ENCODE assay signal across 35 mouse cellular contexts in genomic region chr13:49846751-49847150, GRCm38 (mm10). TPM values are rescaled to one million over a fixed set of nuclear protein-coding genes. Genes with fewer than 3 reads are reported as not detected.
DNase-seq lines count a peak whose midpoint lies in the region; ATAC-seq and TF ChIP-seq lines count a peak whose summit lies in the region.
"Had no signal": no experiment of that assay in that cellular context is flagged by ENCODE, and none has a peak within 500 bp of the region (broad histone marks: within the 10 kb centered on the region; RNA-seq: fewer than 3 reads in every experiment).

No protein-coding gene starts in this region.

- no peaks in the 10 kb centered on the region for H3K36me3 ChIP-seq in heart, embryonic 13.5 days
- H3K36me3 ChIP-seq in G1E (replicated peaks), result no peaks in the 10 kb centered on the region
- H3K36me3 ChIP-seq: hindbrain, embryonic 10.5 days; midbrain, embryonic 15.5 days; neural tube, embryonic 15.5 days; stomach, embryonic 15.5 days had no signal

- peaks cover 15% of the 10 kb centered on the region for H3K4me1 ChIP-seq in heart, embryonic 13.5 days
- no peaks in the 10 kb centered on the region for H3K4me1 ChIP-seq in G1E (ENCODE audit: insufficient read depth, low read depth, low read length)
- H3K4me1 ChIP-seq: hindbrain, embryonic 10.5 days; midbrain, embryonic 15.5 days; neural tube, embryonic 15.5 days; stomach, embryonic 15.5 days had no signal

- no peak for TF ChIP-seq CTCF in G1E (IDR thresholded peaks at IDR 0.05; ENCODE audit: low read depth, low read length)

- no peak overlapping the region for H3K4me3 ChIP-seq in heart, embryonic 13.5 days
- H3K4me3 ChIP-seq in G1E (ENCODE audit: low read depth, low read length), result no peak overlapping the region
- H3K4me3 ChIP-seq: erythroblast, embryonic 14.5 days; gastrocnemius, adult 2 months; hindbrain, embryonic 10.5 days; midbrain, embryonic 15.5 days; neural tube, embryonic 15.5 days; stomach, embryonic 15.5 days had no signal

- no peak for DNase-seq in heart, postnatal 36 days
- peak; percentile 28 for DNase-seq in 416B (ENCODE audit: low read depth)
- no peak for DNase-seq in G1E (ENCODE audit: low spot score)
- DNase-seq in left cerebral cortex, postnatal 4 days, result no peak
- DNase-seq: adrenal gland, postnatal 36 days; cerebellum, adult 18-20 months; cerebellum, postnatal 10 days; gastrocnemius, adult 2 months; gastrocnemius, postnatal 36 days; kidney, adult 9 months; kidney, postnatal 14 days; layer of hippocampus, adult 9-11 months; liver; lung, adult 2 months; lung, postnatal 10 days; right cerebral cortex, postnatal 25 days had no signal

- H3K27ac ChIP-seq in heart, embryonic 13.5 days (replicated peaks), result no peak overlapping the region; the same call in 1 of the 2 replicates
- H3K27ac ChIP-seq: gastrocnemius, adult 2 months; hindbrain, embryonic 10.5 days; liver, embryonic 14.5 days; macrophage; midbrain, embryonic 15.5 days; neural tube, embryonic 15.5 days; stomach, embryonic 15.5 days had no signal

- intact Hi-C loops in heart, postnatal 36 days (cut with DNase I), result no loop called here
- intact Hi-C loops in left cerebral cortex, postnatal 4 days (cut with DNase I), result no loop called here

- peak; percentile 62; the same call in 1 of the 2 replicates for ATAC-seq in heart, embryonic 13.5 days (ENCODE audit: extremely low read depth, insufficient number of reproducible peaks, low FRiP score, low TSS enrichment)
- peak; percentile 22; the same call in 1 of the 2 replicates for ATAC-seq in G1E (ENCODE audit: extremely low read depth, insufficient number of reproducible peaks, low FRiP score, poor library complexity, severe bottlenecking)
- ATAC-seq in hematopoietic stem cell, adult 5-6 weeks (replicated peaks in 1 of 2; ENCODE audit: insufficient read depth in 1 of 2, low FRiP score in 2 of 2, low TSS enrichment in 1 of 2, low read depth in 1 of 2, poor library complexity in 2 of 2, severe bottlenecking in 2 of 2), result peak; percentile 36 to 37; a peak in 2 of 4 replicates
- ATAC-seq: forebrain, embryonic 16.5 days; hindbrain, embryonic 16.5 days; midbrain, embryonic 15.5 days had no signal

- H3K4me2 ChIP-seq in heart, embryonic 13.5 days, result no peak overlapping the region
- H3K4me2 ChIP-seq: midbrain, embryonic 15.5 days; neural tube, embryonic 15.5 days; stomach, embryonic 15.5 days had no signal

- H3K9ac ChIP-seq in heart, embryonic 13.5 days, result no peak overlapping the region
- H3K9ac ChIP-seq: liver, embryonic 14.5 days; midbrain, embryonic 15.5 days; neural tube, embryonic 15.5 days; stomach, embryonic 15.5 days had no signal

- 3% methylated on average over 3 of the region's 3 CpGs for WGBS in heart, embryonic 13.5 days

- peaks cover under 1% of the 10 kb centered on the region; the same call in 1 of the 2 replicates for H3K9me3 ChIP-seq in heart, embryonic 13.5 days
- H3K9me3 ChIP-seq in G1E (replicated peaks), result no peaks in the 10 kb centered on the region
- H3K9me3 ChIP-seq: hindbrain, embryonic 10.5 days; midbrain, embryonic 15.5 days; neural tube, embryonic 15.5 days; stomach, embryonic 15.5 days had no signal

- H3K27me3 ChIP-seq in heart, embryonic 13.5 days (replicated peaks), result no peaks in the 10 kb centered on the region
- H3K27me3 ChIP-seq in G1E (ENCODE audit: insufficient read depth, low read length), result no peaks in the 10 kb centered on the region
- H3K27me3 ChIP-seq: midbrain, embryonic 15.5 days; neural tube, embryonic 15.5 days; stomach, embryonic 15.5 days had no signal

RNA-seq across cellular contexts. Expression of gene Gm30302, which starts 48.0 kb away (rescaled TPM):
- 0.10 TPM in 1 of 2 replicates, not detected in the other for polyA plus RNA-seq in heart, embryonic 13.5 days (2015; fragmentation: Nextera tagmentation; extraction: Ambion mirVana)
- under 1 TPM; 0.51 to 0.58 TPM for total RNA-seq in heart, postnatal 36 days (2021)
- total RNA-seq in G1E (2014; fragmentation: Nextera tagmentation) (not detected in 2 replicates), G1E (2017) (0.05 and 0.17 TPM in 2 replicates)
- polyA plus RNA-seq in G1E (2012), result not detected in 2 replicates
- not detected in 2 replicates for total RNA-seq in hematopoietic stem cell, adult 5-6 weeks (2017)
- not detected for total RNA-seq in left cerebral cortex, postnatal 4 days (2021)
- total RNA-seq: adrenal gland, adult 18-20 months; adrenal gland, postnatal 36 days; gastrocnemius, adult 2 months; gastrocnemius, postnatal 36 days; left cerebral cortex, postnatal 10 days had no signal
- polyA plus RNA-seq: brain, embryonic 14.5 days; cortical plate, adult 2 months; embryonic facial prominence, embryonic 14.5 days; erythroblast, embryonic 14.5 days; forebrain, embryonic 11.5 days; forebrain, embryonic 16.5 days; hindbrain, embryonic 10.5 days; hindbrain, embryonic 16.5 days; intestine, embryonic 14.5 days; limb, embryonic 11.5 days; liver, embryonic 14.5 days; lung, adult 2 months; macrophage; midbrain, embryonic 15.5 days; neural tube, embryonic 15.5 days; stomach, embryonic 15.5 days had no signal
